Mouse (Mus musculus): ENCODE data around the gene Ewsr1.

Ewsr1 gene

GRCm38 (mm10) chr11:5098736-5099542, at the start of gene Ewsr1, which contains the start of gene Rhbdd3:
Ewsr1 (minus strand) TSS chr11:5099266.
Rhbdd3 (plus strand) TSS chr11:5098926.
- peak; percentile 96 for DNase-seq (ENCODE audit: low spot score)

DNA sequence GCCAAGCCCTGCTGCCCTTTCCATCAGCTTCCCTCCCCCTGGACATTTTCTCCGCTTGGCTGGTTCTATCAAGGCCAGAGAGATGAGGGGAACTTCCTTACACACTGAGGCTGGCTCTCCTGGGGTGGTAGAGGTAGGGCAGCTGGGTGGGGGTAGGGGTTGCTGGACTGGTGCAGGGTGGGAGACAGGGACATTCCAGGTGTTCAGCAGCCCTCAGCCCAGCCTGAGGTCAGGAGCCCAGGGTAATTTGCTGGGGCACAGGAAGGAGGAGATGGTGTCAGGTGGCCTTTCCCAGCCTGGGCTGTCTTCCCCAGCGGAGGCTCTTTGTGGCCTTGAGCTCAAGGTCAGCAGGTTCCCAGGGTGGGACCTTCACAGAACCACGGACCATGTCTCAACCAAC, 46.5 kb upstream of the Ewsr1 start:
- DNase-seq (ENCODE audit: low spot score): no peak

DNA sequence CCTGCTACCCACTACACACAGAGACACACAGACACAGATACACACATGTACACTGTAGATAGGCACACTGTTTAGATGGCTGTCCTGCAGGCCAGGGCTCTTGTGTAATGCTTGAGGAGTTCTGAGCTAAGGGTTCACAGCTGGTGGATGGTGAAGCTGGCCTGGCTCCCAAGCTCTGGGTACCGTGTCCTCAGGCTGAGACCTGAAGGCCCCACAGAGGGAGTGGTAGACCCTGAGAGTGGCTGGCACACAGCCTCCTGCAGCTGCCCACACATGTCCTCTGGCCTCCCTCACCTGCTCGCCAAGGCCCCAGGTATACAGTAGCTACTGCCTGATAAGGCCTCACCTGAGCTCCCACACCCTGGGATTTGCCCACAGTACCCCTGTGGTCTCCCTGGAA, 42.9 kb upstream of the Ewsr1 start:
- no peak for DNase-seq (ENCODE audit: low spot score)

DNA sequence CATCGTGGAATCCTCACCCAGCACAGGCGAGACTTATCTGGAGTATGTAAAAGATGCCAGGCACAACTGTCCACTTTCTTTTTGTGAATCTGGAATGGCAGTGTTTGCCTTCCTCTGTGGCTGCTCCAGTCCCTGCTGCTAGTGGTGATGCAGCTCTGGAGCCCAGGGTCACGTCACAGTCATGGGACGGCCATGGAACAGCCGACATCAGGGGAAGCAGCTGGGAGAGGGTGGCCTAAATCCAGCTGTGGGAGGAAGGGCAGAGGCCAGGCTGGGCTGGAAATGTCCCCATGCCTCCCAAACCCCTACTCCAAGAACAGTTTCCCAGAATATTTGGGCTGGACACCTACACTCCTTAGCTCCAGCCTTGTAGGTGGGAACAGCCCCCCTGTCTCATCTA, 42.2 kb upstream of the Ewsr1 start:
- DNase-seq (ENCODE audit: low spot score): no peak

DNA sequence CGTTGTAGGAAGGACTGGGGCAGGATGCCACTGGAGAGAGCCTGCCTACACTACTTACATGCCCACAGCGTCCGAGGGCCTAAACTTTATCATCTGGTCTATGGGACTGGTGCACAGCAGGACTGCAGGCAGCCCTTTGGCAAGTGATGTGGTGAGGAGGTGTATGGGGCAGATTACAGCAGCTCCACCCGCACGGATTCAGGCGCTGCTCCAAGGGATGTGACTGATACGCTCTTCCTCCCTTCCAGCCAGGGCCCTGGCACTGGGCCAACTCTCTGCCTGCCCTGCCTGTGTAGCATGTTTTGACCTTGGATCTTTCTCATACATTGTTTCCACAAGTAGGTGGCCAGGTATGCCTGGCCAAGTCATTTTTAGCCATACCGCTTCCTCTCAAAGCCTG, 41.6 kb upstream of the Ewsr1 start:
- no peak for DNase-seq (ENCODE audit: low spot score)

DNA sequence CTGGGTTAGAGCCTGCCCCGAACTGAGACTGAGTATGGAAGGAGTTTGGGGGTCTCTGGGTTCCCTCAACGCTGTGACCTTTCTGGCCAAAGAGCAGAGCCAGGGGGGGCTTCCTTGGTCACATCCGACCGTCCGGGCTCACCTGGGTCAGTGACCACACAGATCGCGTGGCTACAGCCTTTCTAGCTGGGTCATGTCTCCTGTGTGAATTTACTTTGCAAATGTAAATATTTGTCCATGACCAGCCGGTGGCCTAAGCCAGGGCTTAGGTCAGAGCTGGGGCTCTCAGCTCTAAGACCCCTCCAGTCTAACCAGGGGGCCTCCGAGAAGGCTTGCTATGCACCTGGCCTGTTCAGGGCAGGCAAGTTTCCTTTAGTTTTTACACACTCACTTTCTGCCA, 40.3 kb upstream of the Ewsr1 start:
- DNase-seq (ENCODE audit: low spot score): no peak

DNA sequence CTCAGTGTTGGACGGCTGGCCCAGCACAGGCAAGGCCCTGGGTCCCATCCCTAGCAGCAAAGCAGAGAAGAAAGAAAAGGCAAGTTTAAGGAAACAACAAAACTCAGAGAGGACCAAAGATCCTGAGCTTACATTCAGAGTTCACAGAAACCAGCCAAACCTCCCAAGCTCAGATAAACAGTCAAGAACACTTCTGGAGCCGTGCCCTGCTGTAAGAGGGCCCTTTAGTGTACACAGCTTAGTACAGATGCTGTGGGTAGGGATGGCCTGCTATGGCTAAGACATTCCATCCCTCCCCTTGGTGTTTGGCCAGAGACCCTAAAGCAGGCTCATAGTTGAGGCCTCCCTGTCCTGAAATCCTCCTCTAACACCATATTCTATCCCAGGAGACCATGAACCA, 39.6 kb upstream of the Ewsr1 start:
- DNase-seq (ENCODE audit: low spot score): no peak

- no peak for DNase-seq (ENCODE audit: low spot score)
Observed at GRCm38 (mm10) chr11:5135914-5136313, 36.8 kb upstream of the Ewsr1 start.

DNA sequence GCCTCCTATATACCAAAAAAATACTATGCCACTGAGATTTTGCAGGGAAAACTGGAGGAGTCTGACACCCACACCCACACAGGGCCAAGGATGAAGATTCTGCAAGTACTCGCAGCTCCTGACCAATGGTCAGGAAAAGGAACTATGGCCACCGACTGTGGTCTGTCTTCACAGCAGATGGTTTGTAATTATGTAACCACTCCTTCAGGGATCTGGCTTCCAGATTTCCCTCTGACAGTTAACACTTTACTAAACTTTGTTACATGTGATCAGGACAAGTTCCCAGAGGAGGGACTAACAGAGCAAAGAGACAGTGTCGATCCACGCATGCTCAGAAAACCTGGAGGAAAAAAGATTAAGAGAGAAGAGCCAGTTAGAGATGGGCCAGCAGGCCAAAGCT, 33.7 kb upstream of the Ewsr1 start:
- no peak for DNase-seq (ENCODE audit: low spot score)

GRCm38 (mm10) chr11:5130111-5130665, 31.1 kb upstream of the Ewsr1 start:
- DNase-seq (ENCODE audit: low spot score): peak; percentile 20

DNA sequence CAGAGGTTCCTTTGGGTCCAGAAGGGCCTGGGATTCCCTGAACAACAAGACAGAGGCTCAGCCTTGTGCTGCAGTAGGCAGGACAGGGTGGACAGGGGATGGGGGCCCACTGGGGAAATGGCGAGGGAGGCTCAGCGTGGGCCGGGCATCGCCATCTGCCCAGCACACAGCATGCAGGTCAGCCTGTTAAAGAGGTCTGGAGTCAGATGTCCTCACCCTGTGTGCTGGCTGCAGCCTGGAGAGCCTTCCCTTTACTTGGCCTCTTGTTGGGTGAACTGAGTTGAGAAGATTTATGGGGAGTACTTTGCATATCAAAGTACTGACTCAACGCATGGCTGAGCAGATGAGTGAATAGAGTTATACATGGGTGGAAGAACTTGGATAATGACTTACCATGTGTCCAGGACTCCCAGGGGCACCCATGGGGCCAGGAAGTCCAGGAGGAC, 30.0 kb upstream of the Ewsr1 start:
- DNase-seq (ENCODE audit: low spot score): peak; percentile 73

DNA sequence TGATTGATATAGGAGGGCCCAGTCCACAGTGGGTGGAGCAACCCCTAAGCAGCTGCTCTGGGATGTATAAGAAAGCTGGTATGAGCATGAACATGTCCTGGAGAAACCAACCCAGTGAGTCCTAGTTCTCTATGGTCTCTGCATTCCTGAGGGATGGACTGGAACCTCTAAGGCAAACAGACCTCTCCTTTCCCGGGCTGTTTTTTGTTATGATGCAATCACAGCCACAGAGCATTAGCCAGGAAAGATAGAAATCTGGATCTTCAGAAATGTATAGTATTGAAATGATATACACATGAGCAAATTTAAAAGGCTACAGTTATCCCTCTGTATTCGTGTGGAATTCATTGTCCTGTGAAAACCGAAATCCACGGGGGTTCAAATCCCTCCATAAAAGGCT, 26.6 kb upstream of the Ewsr1 start:
- no peak for DNase-seq (ENCODE audit: low spot score)

DNA sequence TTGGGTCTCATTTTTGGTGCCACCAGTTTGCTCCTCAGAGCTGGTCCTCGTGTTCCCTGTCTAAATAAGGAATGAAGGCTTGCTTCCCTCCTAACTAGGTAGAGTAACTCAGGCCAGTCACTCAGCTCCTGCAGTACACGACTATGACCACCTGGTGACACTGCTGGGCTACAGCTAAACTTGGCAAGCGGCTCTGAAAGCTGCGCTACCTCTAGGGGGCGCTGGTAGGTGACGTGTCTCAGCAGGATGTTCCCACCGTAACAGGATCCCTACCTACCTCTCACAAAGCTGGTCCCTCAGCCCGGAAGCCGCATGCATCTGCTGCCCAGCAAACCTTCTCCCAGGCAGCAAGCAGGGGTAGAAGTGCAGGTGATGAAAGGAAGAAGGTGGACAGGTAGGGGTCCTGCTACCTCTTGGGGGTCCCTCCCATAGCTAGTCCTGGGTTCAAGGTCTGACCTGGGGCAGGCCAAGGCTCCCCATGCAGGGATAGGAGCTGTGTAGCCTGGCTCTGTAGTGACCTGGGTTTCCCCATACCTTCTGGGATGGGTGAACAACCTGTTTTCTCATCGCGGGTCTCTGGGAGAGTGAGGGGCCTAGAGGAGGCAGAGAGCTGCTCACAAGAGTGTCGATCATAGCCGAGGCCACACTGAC, 16.0 kb upstream of the Ewsr1 start:
- peak; percentile 96 for DNase-seq (ENCODE audit: low spot score)

DNA sequence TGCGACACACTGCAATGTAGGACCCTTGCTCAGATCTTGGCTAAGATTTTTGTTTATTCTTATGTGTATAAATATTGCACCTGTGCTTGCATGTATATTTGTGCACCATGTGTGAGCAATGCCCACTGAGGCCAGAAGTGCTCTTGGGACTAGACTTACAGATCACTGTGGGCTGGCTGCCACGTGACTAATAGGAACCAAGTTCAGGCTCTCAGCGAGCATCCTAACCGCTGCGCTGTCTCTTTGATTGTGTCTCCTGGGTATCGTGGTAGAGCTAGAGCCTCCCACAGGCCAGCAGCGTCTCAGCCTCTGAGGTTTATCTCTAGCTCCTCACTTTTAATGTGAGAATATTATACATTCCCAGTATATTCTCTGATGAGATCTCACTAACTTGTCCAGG, 14.6 kb upstream of the Ewsr1 start:
- no peak for DNase-seq (ENCODE audit: low spot score)

DNA sequence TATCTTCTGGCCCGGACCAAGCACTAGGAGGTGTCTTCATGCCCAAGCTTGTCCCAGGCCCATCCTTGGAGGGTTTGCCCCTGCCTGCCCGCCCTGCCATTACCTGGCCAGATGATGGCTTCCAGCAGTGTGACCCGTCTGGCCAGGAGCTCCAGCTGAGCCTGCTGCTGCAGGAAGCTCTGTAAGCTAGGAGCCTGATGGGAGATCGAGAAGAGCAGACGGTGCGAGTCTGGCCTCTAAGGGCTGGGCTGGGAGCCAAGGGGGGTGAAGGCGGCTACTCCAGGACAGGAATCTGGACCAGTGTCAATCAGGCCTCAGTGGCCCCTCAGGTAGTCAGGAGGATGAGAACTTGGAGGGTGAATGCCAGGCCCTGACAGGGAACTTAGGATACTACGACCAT, 10.4 kb upstream of the Ewsr1 start:
- no peak for DNase-seq (ENCODE audit: low spot score)

DNA sequence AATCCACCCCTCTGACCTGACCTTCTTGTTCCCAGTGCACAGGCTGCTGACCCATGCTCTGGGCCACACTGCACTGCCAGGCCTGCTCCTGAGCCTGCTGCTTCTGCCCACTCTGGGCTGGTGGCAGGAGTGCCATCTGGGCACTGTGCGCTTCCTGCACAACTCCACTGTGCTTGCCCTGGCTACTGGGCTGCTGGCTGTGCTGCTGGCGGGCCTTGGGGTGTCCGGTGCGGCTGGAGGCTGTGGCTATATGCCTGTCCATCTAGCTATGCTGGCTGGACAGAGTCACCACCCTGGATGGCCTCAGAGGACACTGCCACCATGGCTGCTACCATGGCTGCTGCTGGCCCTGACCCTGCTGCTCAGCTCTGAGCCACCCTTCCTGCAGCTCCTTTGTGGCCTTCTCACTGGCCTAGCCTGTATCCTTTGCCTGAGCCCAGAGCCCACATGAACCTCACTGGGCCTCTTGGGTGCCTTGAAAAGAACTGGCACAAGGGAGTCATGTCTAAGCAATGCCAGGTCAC, 5.0 kb upstream of the Ewsr1 start:
- no peak for DNase-seq (ENCODE audit: low spot score)

DNA sequence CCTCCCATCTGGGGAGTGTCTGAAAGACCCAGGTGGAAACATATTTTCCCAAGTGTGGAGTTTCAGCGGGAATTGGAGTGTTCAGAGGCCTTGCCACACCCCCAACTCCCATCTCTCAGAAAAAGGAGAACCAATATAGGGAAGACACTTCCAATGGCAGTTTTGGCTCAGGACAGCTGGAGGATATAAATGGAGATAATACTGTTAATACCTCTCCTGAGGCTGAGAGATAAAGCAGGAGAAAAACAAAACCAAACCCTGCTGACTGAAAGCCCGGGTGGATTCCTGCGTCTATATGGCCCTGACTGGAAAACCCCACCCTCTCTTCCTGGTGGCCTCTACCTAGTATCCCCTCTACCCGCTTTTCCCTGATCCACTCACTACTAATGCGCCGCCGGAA, 3.3 kb upstream of the Ewsr1 start:
- DNase-seq (ENCODE audit: low spot score): no peak

DNA sequence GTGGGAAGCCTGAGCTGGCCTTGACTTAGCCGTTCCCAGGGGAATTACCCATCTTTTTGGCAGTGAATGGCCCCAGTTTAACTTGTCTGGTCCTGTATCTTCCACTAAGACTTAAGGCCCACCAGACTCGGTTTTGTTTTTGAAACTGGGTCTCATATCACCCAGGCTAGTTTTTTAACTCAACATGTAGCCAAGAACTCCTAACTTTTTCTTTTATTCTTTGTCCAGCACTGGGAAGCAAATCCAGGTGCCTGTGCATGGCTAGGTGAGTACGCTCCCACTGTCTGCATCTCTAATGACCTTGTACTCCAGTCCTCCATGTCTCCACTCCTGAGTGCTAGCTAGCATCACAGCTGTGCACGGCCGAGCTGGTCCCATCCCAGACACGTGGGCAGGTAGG, 2.6 kb upstream of the Ewsr1 start:
- no peak for DNase-seq (ENCODE audit: low spot score)

DNA sequence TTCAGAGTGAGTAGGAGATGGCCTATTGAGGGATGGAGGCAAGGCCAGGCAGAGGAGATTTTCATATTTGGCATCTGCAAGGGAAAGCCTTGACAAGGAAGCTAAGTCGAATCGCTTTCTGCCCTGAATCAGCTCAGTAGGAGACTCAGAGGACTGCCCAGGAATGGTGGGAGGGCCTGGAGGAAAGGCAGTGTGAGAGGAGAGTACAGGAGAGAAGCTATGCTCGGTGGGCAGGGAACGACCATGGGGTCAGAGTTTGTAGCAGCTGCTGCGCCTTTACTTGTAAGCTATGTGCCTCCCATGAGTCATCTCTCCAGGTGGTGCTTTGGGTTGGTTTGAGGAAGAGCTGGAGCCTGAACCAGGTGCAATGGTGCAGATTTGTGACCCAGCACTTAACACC, 1.7 kb upstream of the Ewsr1 start:
- DNase-seq (ENCODE audit: low spot score): no peak

GRCm38 (mm10) chr11:5100283-5100682, 1.2 kb upstream of the Ewsr1 start:
- no peak for DNase-seq (ENCODE audit: low spot score)

GRCm38 (mm10) chr11:5099576-5100183, 614 bp upstream of the Ewsr1 start:
- peak; percentile 87 for DNase-seq (ENCODE audit: low spot score)

DNA sequence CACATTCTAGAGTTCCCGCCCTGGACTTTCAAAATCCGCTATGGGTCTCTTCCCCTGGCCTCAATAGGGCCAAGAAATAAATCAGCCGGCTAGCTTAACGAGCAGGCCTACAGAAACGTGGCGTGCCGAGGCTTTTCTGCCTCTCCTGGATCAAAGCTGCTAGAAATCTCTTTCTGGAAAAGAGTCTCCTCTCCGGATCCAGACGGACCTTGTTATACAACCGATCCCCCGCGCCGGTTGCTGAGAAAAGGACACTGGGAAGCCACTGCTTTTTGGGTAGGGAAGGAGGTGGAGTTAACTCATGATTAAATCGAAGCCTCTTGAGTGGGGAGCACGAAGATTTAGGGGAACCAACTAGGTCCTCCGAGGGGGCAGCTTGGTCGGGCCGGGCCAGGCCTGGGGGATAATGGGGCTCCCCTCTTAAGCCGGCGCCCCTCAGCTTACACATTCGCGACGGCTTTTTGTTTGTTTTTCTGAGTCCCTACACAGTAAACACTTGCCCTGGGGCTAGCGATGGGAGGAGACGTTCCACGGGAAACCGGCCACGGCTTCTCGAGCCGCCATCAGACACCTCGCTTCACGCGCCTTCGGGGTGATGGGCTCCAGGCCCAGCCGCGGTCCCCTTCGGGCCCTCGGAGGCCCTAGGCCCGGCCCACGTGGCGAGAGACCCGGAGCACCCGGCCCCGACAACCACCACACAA, 881 bp downstream of the Ewsr1 start:
- peak; percentile 29 for DNase-seq (ENCODE audit: low spot score)

Data from retina, embryonic 14.5 days (tissue).